Mouse (Mus musculus) CH12.LX (cell line): Measurements from ENCODE around the gene H2-Oa. TPM values are rescaled to one million over a fixed set of nuclear protein-coding genes. Genes with fewer than 3 reads are reported as not detected.

Source experiments
- DNase-seq: peaks from one replicate; pipeline ENCODE4 v3.0.0-alpha.2; 2013; ENCODE audit errors: extremely low read depth
- H3K27ac ChIP-seq: 2 replicates; pipeline ENCODE4 v1.5.1; 2012; ENCODE audit warnings: low read depth, mild to moderate bottlenecking, control low read depth, moderate library complexity; ENCODE audit not compliant: insufficient read depth
- H3K27me3 ChIP-seq: replicated peaks from 2 replicates; pipeline ENCODE3; 2012; ENCODE audit warnings: inconsistent platforms
- H3K36me3 ChIP-seq, 2 experiments: replicated peaks in 1 of 2; 2 replicates each; pipeline versions ENCODE3 to v1.6.1; 2012; ENCODE audit warnings: inconsistent platforms in 1 of 2, low read length in 1 of 2, mild to moderate bottlenecking in 1 of 2, mixed read lengths in 1 of 2, moderate library complexity in 1 of 2; ENCODE audit not compliant: control insufficient read depth in 1 of 2, insufficient read depth in 1 of 2
- H3K4me1 ChIP-seq, 2 experiments: 2 replicates each; pipeline ENCODE4 v1.6.1; 2012; ENCODE audit warnings: inconsistent platforms in 1 of 2, moderate library complexity in 1 of 2; ENCODE audit not compliant: insufficient read depth in 2 of 2, control insufficient read depth in 1 of 2
- H3K4me2 ChIP-seq: 2 replicates; pipeline ENCODE4 v1.6.1; 2012; ENCODE audit warnings: low read depth, mild to moderate bottlenecking, control low read depth; ENCODE audit not compliant: poor library complexity, insufficient read depth, severe bottlenecking
- H3K4me3 ChIP-seq, 3 experiments: fragments of 150-350 bp in 1 of 3; sonication (generic) in 1 of 3; replicated peaks in 1 of 3; 2 replicates each; pipeline versions ENCODE3 to v1.5.1; 2011 to 2012; ENCODE audit warnings: low read depth in 2 of 3, low read length in 2 of 3, mild to moderate bottlenecking in 2 of 3, moderate library complexity in 2 of 3, control low read depth in 1 of 3, improper control_type of control experiment in 1 of 3, inconsistent platforms in 1 of 3, mixed read lengths in 1 of 3; ENCODE audit not compliant: poor library complexity in 1 of 3
- H3K79me2 ChIP-seq: replicated peaks from 2 replicates; pipeline ENCODE4 v1.6.1; 2012; ENCODE audit warnings: mild to moderate bottlenecking, moderate library complexity; ENCODE audit not compliant: control insufficient read depth, poor library complexity, insufficient read depth, severe bottlenecking; ENCODE audit errors: extremely low read depth
- H3K9ac ChIP-seq: 2 replicates; pipeline ENCODE4 v1.6.1; 2012; ENCODE audit warnings: low read depth, mild to moderate bottlenecking, control low read depth, moderate library complexity; ENCODE audit not compliant: insufficient read depth
- H3K9me3 ChIP-seq: replicated peaks from 2 replicates; pipeline ENCODE3; 2012; ENCODE audit warnings: low read length, inconsistent platforms, mixed read lengths
- BHLHE40 ChIP-seq: IDR thresholded peaks from 2 replicates; pipeline ENCODE4 v1.6.1; 2011; ENCODE audit warnings: mild to moderate bottlenecking, low read depth, low read length, improper control_type of control experiment
- CHD2 ChIP-seq: IDR thresholded peaks from 2 replicates; pipeline ENCODE4 v1.6.1; 2011; ENCODE audit warnings: low read length, improper control_type of control experiment
- CTCF ChIP-seq, 2 experiments: IDR thresholded peaks in 1 of 2; conservative IDR thresholded peaks in 1 of 2; 2 replicates each; pipeline ENCODE4 v1.5.1; 2011 to 2012; ENCODE audit warnings: low read depth in 2 of 2, low read length in 2 of 2, improper control_type of control experiment in 1 of 2, inconsistent platforms in 1 of 2, mild to moderate bottlenecking in 1 of 2, moderate library complexity in 1 of 2
- E2F4 ChIP-seq: IDR thresholded peaks from 2 replicates; pipeline ENCODE4 v1.6.1; 2011; ENCODE audit warnings: low read depth, low read length, improper control_type of control experiment; ENCODE audit not compliant: insufficient replicate concordance
- ELF1 ChIP-seq: IDR thresholded peaks from 2 replicates; pipeline ENCODE4 v1.6.1; 2014; ENCODE audit warnings: low read depth, mild to moderate bottlenecking, inconsistent platforms, low read length, improper control_type of control experiment
- EP300 ChIP-seq: IDR thresholded peaks from 2 replicates; pipeline ENCODE4 v1.6.1; 2011; ENCODE audit warnings: low read length, improper control_type of control experiment
- ETS1 ChIP-seq: conservative IDR thresholded peaks from 2 replicates; pipeline ENCODE4 v1.6.1; 2012; ENCODE audit warnings: low read depth, mild to moderate bottlenecking, inconsistent platforms, low read length, improper control_type of control experiment, moderate library complexity
- GABPA ChIP-seq: IDR thresholded peaks from 2 replicates; pipeline ENCODE4 v1.6.1; 2012; ENCODE audit warnings: low read depth, low read length, improper control_type of control experiment, inconsistent platforms; ENCODE audit not compliant: insufficient replicate concordance
- HCFC1 ChIP-seq: IDR thresholded peaks from 2 replicates; pipeline ENCODE4 v1.6.1; 2012; ENCODE audit warnings: low read depth, mild to moderate bottlenecking, inconsistent platforms, low read length, improper control_type of control experiment
- IRF4 ChIP-seq: IDR thresholded peaks from 2 replicates; pipeline ENCODE4 v1.6.1; 2014; ENCODE audit warnings: low read depth, mild to moderate bottlenecking, inconsistent platforms, low read length, improper control_type of control experiment
- JUN ChIP-seq: IDR thresholded peaks from 2 replicates; pipeline ENCODE4 v1.6.1; 2011; ENCODE audit warnings: low read depth, mild to moderate bottlenecking, low read length, improper control_type of control experiment, moderate library complexity; ENCODE audit not compliant: insufficient read depth
- JUND ChIP-seq: conservative IDR thresholded peaks from 2 replicates; pipeline ENCODE4 v1.6.1; 2011; ENCODE audit warnings: low read depth, low read length, improper control_type of control experiment
- KAT2A ChIP-seq: IDR thresholded peaks from 2 replicates; pipeline ENCODE4 v1.6.1; 2012; ENCODE audit warnings: low read length, improper control_type of control experiment, inconsistent platforms; ENCODE audit not compliant: insufficient replicate concordance
- MAFK ChIP-seq: IDR thresholded peaks from 2 replicates; pipeline ENCODE4 v1.6.1; 2011; ENCODE audit warnings: low read length, improper control_type of control experiment; ENCODE audit not compliant: insufficient replicate concordance
- MAX ChIP-seq: IDR thresholded peaks from 2 replicates; pipeline ENCODE4 v1.6.1; 2011; ENCODE audit warnings: low read length, improper control_type of control experiment
- MAZ ChIP-seq: IDR thresholded peaks from 2 replicates; pipeline ENCODE4 v1.6.1; 2012; ENCODE audit warnings: low read depth, mild to moderate bottlenecking, inconsistent platforms, low read length, improper control_type of control experiment, moderate library complexity
- MEF2A ChIP-seq: IDR thresholded peaks from 2 replicates; pipeline ENCODE4 v1.6.1; 2014; ENCODE audit warnings: low read depth, mild to moderate bottlenecking, inconsistent platforms, low read length, improper control_type of control experiment, borderline replicate concordance
- MYC ChIP-seq: IDR thresholded peaks from 2 replicates; pipeline ENCODE4 v1.6.1; 2011; ENCODE audit warnings: low read depth, mild to moderate bottlenecking, improper control_type of control experiment, low read length
- NELFE ChIP-seq: IDR thresholded peaks from 2 replicates; pipeline ENCODE4 v1.6.1; 2011; ENCODE audit warnings: low read depth, low read length, improper control_type of control experiment
- NRF1 ChIP-seq: IDR thresholded peaks from 2 replicates; pipeline ENCODE4 v1.6.1; 2014; ENCODE audit warnings: low read depth, mild to moderate bottlenecking, inconsistent platforms, low read length, improper control_type of control experiment, moderate library complexity
- POLR2A ChIP-seq: IDR thresholded peaks from 2 replicates; pipeline ENCODE4 v1.6.1; 2011; ENCODE audit warnings: low read depth, mild to moderate bottlenecking, improper control_type of control experiment, low read length
- POLR2AphosphoS2 ChIP-seq: IDR thresholded peaks from 2 replicates; pipeline ENCODE4 v1.6.1; 2011; ENCODE audit warnings: low read depth, low read length, improper control_type of control experiment
- RAD21 ChIP-seq: IDR thresholded peaks from 2 replicates; pipeline ENCODE4 v1.6.1; 2011; ENCODE audit warnings: low read depth, mild to moderate bottlenecking, low read length, improper control_type of control experiment, moderate library complexity
- RCOR1 ChIP-seq: conservative IDR thresholded peaks from 2 replicates; pipeline ENCODE4 v1.6.1; 2012; ENCODE audit warnings: low read depth, mild to moderate bottlenecking, inconsistent platforms, low read length, improper control_type of control experiment
- SIN3A ChIP-seq: IDR thresholded peaks from 2 replicates; pipeline ENCODE4 v1.6.1; 2012; ENCODE audit warnings: low read length, improper control_type of control experiment, inconsistent platforms
- SMC3 ChIP-seq: IDR thresholded peaks from 2 replicates; pipeline ENCODE4 v1.6.1; 2011; ENCODE audit warnings: low read depth, low read length, improper control_type of control experiment
- TBP ChIP-seq: conservative IDR thresholded peaks from 2 replicates; pipeline ENCODE4 v1.6.1; 2011; ENCODE audit warnings: low read depth, low read length, improper control_type of control experiment
- TCF12 ChIP-seq: IDR thresholded peaks from 2 replicates; pipeline ENCODE4 v1.6.1; 2014; ENCODE audit warnings: low read depth, mild to moderate bottlenecking, inconsistent platforms, low read length, improper control_type of control experiment
- UBTF ChIP-seq: IDR thresholded peaks from 2 replicates; pipeline ENCODE4 v1.6.1; 2012; ENCODE audit warnings: low read depth, mild to moderate bottlenecking, inconsistent platforms, low read length, improper control_type of control experiment, moderate library complexity
- USF1 ChIP-seq: IDR thresholded peaks from 2 replicates; pipeline ENCODE4 v1.6.1; 2014; ENCODE audit warnings: low read depth, mild to moderate bottlenecking, inconsistent platforms, low read length, improper control_type of control experiment
- USF2 ChIP-seq: conservative IDR thresholded peaks from 2 replicates; pipeline ENCODE4 v1.6.1; 2011; ENCODE audit warnings: low read depth, low read length, improper control_type of control experiment
- ZC3H11A ChIP-seq: IDR thresholded peaks from 2 replicates; pipeline ENCODE4 v1.6.1; 2012; ENCODE audit warnings: low read depth, mild to moderate bottlenecking, inconsistent platforms, low read length, improper control_type of control experiment
- ZKSCAN1 ChIP-seq: IDR thresholded peaks from 2 replicates; pipeline ENCODE4 v1.6.1; 2012; ENCODE audit warnings: low read depth, inconsistent platforms, low read length, improper control_type of control experiment, borderline replicate concordance
- ZMIZ1 ChIP-seq: IDR thresholded peaks from 2 replicates; pipeline ENCODE4 v1.6.1; 2012; ENCODE audit warnings: low read depth, mild to moderate bottlenecking, inconsistent platforms, low read length, improper control_type of control experiment
- ZNF384 ChIP-seq: IDR thresholded peaks from 2 replicates; pipeline ENCODE4 v1.6.1; 2012; ENCODE audit warnings: low read depth, low read length, improper control_type of control experiment, inconsistent platforms
- dilution Hi-C: fragments of 300-500 bp; cut with MboI; formaldehyde crosslinking; loops from 2 replicates; pipeline ENCODE4 v1.14.3; 2020; ENCODE audit warnings: low sequenced_read_pairs; ENCODE audit not compliant: extremely low pct_unique_long_range_greater_than_20kb, extremely low pct_ligation_motif_present
- in situ Hi-C: fragments of 300-500 bp; cut with MboI; formaldehyde crosslinking; loops from 3 replicates; pipeline ENCODE4 v1.14.3; 2019; ENCODE audit warnings: low sequenced_read_pairs, low pct_ligation_motif_present, low pct_unique_long_range_greater_than_20kb, mixed read lengths
- polyA plus RNA-seq: library from polyadenylated mRNA; unstranded; fragments of >175 nt; gene quantifications from 2 replicates; pipeline ENCODE4 v1.2.1, GENCODE M21; 2012; ENCODE audit warnings: low read depth; ENCODE audit not compliant: insufficient read length
- total RNA-seq, 2 experiments: library from RNA; depleted of rRNA; stranded (reverse); fragments of 300-350 nt in 1 of 2; fragments of >200 nt in 1 of 2; gene quantifications; 2 replicates each; pipeline ENCODE4 v1.2.3; 2012 to 2014

Gene H2-Oa
- total RNA-seq (2012; rRNA removed) = 16.1 and 21.5 TPM in 2 replicates
- total RNA-seq (2014; rRNA removed) = 32.8 and 42.7 TPM in 2 replicates
- 30.5 and 40.4 TPM in 2 replicates for polyA plus RNA-seq

DNA sequence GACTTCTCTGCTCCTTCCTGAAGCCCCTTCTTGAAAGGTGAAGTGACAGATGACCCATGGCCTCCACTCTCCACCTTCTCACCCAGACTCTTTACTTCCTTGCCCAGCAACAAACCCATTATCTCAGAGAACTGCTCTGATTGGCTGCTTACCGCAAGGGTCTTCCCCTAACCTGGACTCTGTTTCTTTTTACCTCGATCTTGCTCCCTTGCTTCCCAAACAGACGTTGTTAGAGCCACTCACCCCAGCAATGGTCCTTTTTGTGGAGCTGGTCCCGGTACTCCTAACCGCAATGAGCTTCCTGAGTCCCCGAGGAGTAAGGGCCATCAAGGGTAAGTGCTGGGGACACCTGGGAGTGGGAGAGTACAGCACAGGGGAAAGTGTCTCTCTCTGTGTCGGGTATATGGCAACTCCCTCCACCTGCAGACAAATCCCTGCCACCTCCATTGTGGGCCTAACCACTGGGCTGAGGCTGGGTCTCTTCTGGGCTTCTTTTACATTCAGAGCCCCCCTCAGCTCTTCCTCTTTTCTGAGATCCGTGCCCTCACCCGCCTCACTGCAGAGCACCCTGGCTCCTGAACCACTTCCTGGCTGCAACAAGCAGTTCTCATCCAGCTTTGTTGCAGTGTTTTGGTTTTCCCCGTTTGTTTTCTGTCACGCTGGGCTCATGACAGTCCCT, at the start of gene H2-Oa:
Gene H2-Oa (plus strand): TSS at position 144 of the 679 bp plus-strand sequence.
- no peaks in the 10 kb centered on the region for H3K79me2 ChIP-seq
- peak within 1 kb of the TSS; percentile 76 for H3K4me2 ChIP-seq
- no peak within 1 kb of the TSS for H3K27ac ChIP-seq
- peak within 1 kb of the TSS; percentile 25 for H3K9ac ChIP-seq
- DNase-seq = peak; percentile 72
- peak within 1 kb of the TSS; percentile 57 to 77 (median 57) for H3K4me3 ChIP-seq
- TF ChIP-seq ZNF384 = no peak
- TF ChIP-seq USF2 = no peak
- no peak for TF ChIP-seq UBTF
- no peak for TF ChIP-seq BHLHE40
- no peak for TF ChIP-seq RCOR1
- no peak for TF ChIP-seq JUN
- TF ChIP-seq TBP = 0 out of 2 replicates have a peak, but pooled peaks have one; percentile 13
- TF ChIP-seq ZKSCAN1 = no peak
- TF ChIP-seq MYC = no peak
- no peak for TF ChIP-seq NELFE
- no peak for TF ChIP-seq IRF4
- no peak for TF ChIP-seq POLR2AphosphoS2
- TF ChIP-seq ETS1 = no peak
- no peak for TF ChIP-seq JUND
- no peak for TF ChIP-seq CTCF (conservative IDR thresholded peaks at IDR 0.05 in 1 of 2, IDR thresholded peaks at IDR 0.05 in 1 of 2; ENCODE audit: low read depth in 2 of 2, low read length in 2 of 2)
- TF ChIP-seq MAFK = no peak
- no peak for TF ChIP-seq MEF2A
- peak; percentile 50 for TF ChIP-seq POLR2A
- TF ChIP-seq MAZ = no peak
- no peak for TF ChIP-seq E2F4
- no peak for TF ChIP-seq MAX
- TF ChIP-seq ZC3H11A = no peak
- no peak for TF ChIP-seq NRF1
- TF ChIP-seq ELF1 = peak; percentile 57
- no peak for TF ChIP-seq USF1
- TF ChIP-seq TCF12 = 0 out of 2 replicates have a peak, but pooled peaks have one; percentile 57
- no peak for TF ChIP-seq ZMIZ1
- TF ChIP-seq CHD2 = peak; percentile 75
- TF ChIP-seq HCFC1 = no peak
- TF ChIP-seq SMC3 = no peak
- no peak for TF ChIP-seq RAD21
- TF ChIP-seq EP300 = no peak
- peak; percentile 65; the same call in 1 of the 2 replicates for TF ChIP-seq SIN3A
- TF ChIP-seq GABPA = no peak
- TF ChIP-seq KAT2A = no peak
- no peaks in the 10 kb centered on the region for H3K27me3 ChIP-seq
- peaks cover 8% of the 10 kb centered on the region for H3K9me3 ChIP-seq
- H3K4me1 ChIP-seq = peaks cover 5 to 39% of the 10 kb centered on the region in 2 experiments
- in situ Hi-C loops (loop anchor here (5.0 kb wide), 2 partner anchors 35 to 70 kb away; no protein-coding TSS in a partner anchor), dilution Hi-C loops (no loop called here)
- H3K36me3 ChIP-seq = peaks cover 3 to 28% of the 10 kb centered on the region in 2 experiments
